Comparison of ENCODE assay signal across 8 mouse cellular contexts in genomic region chr6:83033249-83034185, GRCm38 (mm10). TPM values are rescaled to one million over a fixed set of nuclear protein-coding genes. Genes with fewer than 3 reads are reported as not detected.
DNase-seq lines count a peak whose midpoint lies in the region; ATAC-seq and TF ChIP-seq lines count a peak whose summit lies in the region.

TSS of gene Dok1 (minus strand) at chr6:83033471.
TSS of gene Loxl3 (plus strand) at chr6:83034173.

- DNase-seq in MEL (ENCODE audit: low read depth, low spot score): peak; percentile 84
- DNase-seq in forelimb bud, embryonic 11.5 days (ENCODE audit: low read depth, low spot score): peak; percentile 82

- TF ChIP-seq EP300 in MEL (IDR thresholded peaks at IDR 0.05; ENCODE audit: low read depth in 1 of 2, low read length in 2 of 2): peak in 1 of 2 experiments; percentile 3; a peak in 1 of 4 replicates

- peaks cover 0 to 9% of the 10 kb centered on the region in 2 experiments; a peak in 3 of 4 replicates for H3K4me1 ChIP-seq in MEL (ENCODE audit: control insufficient read depth in 1 of 2, insufficient read depth in 2 of 2, low read length in 2 of 2)
- peaks cover 15% of the 10 kb centered on the region for H3K4me1 ChIP-seq in bone marrow macrophage, adult 2 months (ENCODE audit: control insufficient read depth, insufficient read depth, low read length)
- peaks cover 31% of the 10 kb centered on the region for H3K4me1 ChIP-seq in hindbrain, embryonic 12.5 days
- H3K4me1 ChIP-seq in limb, embryonic 15.5 days: peaks cover 62% of the 10 kb centered on the region
- peaks cover 25% of the 10 kb centered on the region for H3K4me1 ChIP-seq in midbrain, embryonic 15.5 days
- H3K4me1 ChIP-seq in stomach, embryonic 14.5 days (ENCODE audit: control insufficient read depth, insufficient read depth, low read length): peaks cover 13% of the 10 kb centered on the region; the same call in 1 of the 2 replicates

- TF ChIP-seq RAD21 in MEL (IDR thresholded peaks at IDR 0.05; ENCODE audit: low read depth, low read length): no peak

- peak within 1 kb of the TSS; percentile 78 for H3K4me2 ChIP-seq in hindbrain, embryonic 12.5 days (replicated peaks)
- peak within 1 kb of the TSS; percentile 80 for H3K4me2 ChIP-seq in limb, embryonic 15.5 days
- H3K4me2 ChIP-seq in midbrain, embryonic 15.5 days: peak within 1 kb of the TSS; percentile 80
- H3K4me2 ChIP-seq in stomach, embryonic 14.5 days (replicated peaks; ENCODE audit: low read depth, low read length): peak within 1 kb of the TSS; percentile 90

- H3K27ac ChIP-seq in MEL (ENCODE audit: control insufficient read depth, low read depth, low read length): peak within 1 kb of the TSS; percentile 56
- H3K27ac ChIP-seq in bone marrow macrophage, adult 2 months (ENCODE audit: insufficient read depth, low read depth, low read length): peak within 1 kb of the TSS; percentile 78
- peak within 1 kb of the TSS; percentile 72 for H3K27ac ChIP-seq in hindbrain, embryonic 12.5 days
- peak within 1 kb of the TSS; percentile 93 for H3K27ac ChIP-seq in limb, embryonic 15.5 days
- peak within 1 kb of the TSS; percentile 64 for H3K27ac ChIP-seq in midbrain, embryonic 15.5 days
- H3K27ac ChIP-seq in stomach, embryonic 14.5 days (ENCODE audit: low read length): peak within 1 kb of the TSS; percentile 90

- peak within 1 kb of the TSS; percentile 96 for H3K9ac ChIP-seq in MEL (ENCODE audit: control insufficient read depth, low read depth, low read length, poor library complexity, severe bottlenecking)
- H3K9ac ChIP-seq in hindbrain, embryonic 12.5 days: peak within 1 kb of the TSS; percentile 58
- peak within 1 kb of the TSS; percentile 44 for H3K9ac ChIP-seq in limb, embryonic 15.5 days
- H3K9ac ChIP-seq in midbrain, embryonic 15.5 days: peak within 1 kb of the TSS; percentile 28
- peak within 1 kb of the TSS; percentile 53 for H3K9ac ChIP-seq in stomach, embryonic 14.5 days (replicated peaks; ENCODE audit: low read depth, low read length)

- peak within 1 kb of the TSS; percentile 94 to 98 for H3K4me3 ChIP-seq in MEL (ENCODE audit: control insufficient read depth in 1 of 2, insufficient read depth in 1 of 2, low read depth in 2 of 2, low read length in 2 of 2)
- peak within 1 kb of the TSS; percentile 78 for H3K4me3 ChIP-seq in bone marrow macrophage, adult 2 months (ENCODE audit: insufficient read depth, low read length)
- peak within 1 kb of the TSS; percentile 49 for H3K4me3 ChIP-seq in hindbrain, embryonic 12.5 days
- peak within 1 kb of the TSS; percentile 61 for H3K4me3 ChIP-seq in limb, embryonic 15.5 days
- H3K4me3 ChIP-seq in midbrain, embryonic 15.5 days: peak within 1 kb of the TSS; percentile 42
- H3K4me3 ChIP-seq in stomach, embryonic 14.5 days (ENCODE audit: low read depth, low read length): peak within 1 kb of the TSS; percentile 67

- WGBS in hindbrain, embryonic 12.5 days: under 1% methylated on average over 51 of the region's 51 CpGs
- WGBS in limb, embryonic 15.5 days: under 1% methylated on average over 51 of the region's 51 CpGs
- 1% methylated on average over 51 of the region's 51 CpGs for WGBS in midbrain, embryonic 15.5 days
- WGBS in stomach, embryonic 14.5 days: under 1% methylated on average over 51 of the region's 51 CpGs

- peak; percentile 41 to 69; a peak in 3 of 4 replicates for TF ChIP-seq POLR2A in MEL (IDR thresholded peaks at IDR 0.05; ENCODE audit: control insufficient read depth in 1 of 2, insufficient read depth in 1 of 2, low read depth in 1 of 2, low read length in 2 of 2, poor library complexity in 1 of 2)
- TF ChIP-seq POLR2A in bone marrow macrophage, adult 2 months (IDR thresholded peaks at IDR 0.05; ENCODE audit: borderline replicate concordance, low read depth, low read length): no peak

- TF ChIP-seq CTCF in MEL (IDR thresholded peaks at IDR 0.05 in 2 of 3, conservative IDR thresholded peaks at IDR 0.05 in 1 of 3; ENCODE audit: control insufficient read depth in 1 of 3, insufficient read depth in 1 of 3, low read depth in 2 of 3, low read length in 3 of 3, poor library complexity in 1 of 3, severe bottlenecking in 1 of 3): no peak
- no peak for TF ChIP-seq CTCF in bone marrow macrophage, adult 2 months (IDR thresholded peaks at IDR 0.05; ENCODE audit: low read depth, low read length)

- H3K36me3 ChIP-seq in MEL (ENCODE audit: control insufficient read depth in 1 of 2, insufficient read depth in 2 of 2, low read length in 2 of 2): peaks cover 0 to 4% of the 10 kb centered on the region in 2 experiments; a peak in 2 of 4 replicates
- H3K36me3 ChIP-seq in hindbrain, embryonic 12.5 days: no peaks in the 10 kb centered on the region
- 0 out of 2 replicates have a peak, but pooled peaks cover 4% of the 10 kb centered on the region for H3K36me3 ChIP-seq in limb, embryonic 15.5 days
- H3K36me3 ChIP-seq in midbrain, embryonic 15.5 days (replicated peaks): no peaks in the 10 kb centered on the region
- H3K36me3 ChIP-seq in stomach, embryonic 14.5 days (ENCODE audit: control insufficient read depth, insufficient read depth, low read length): no peaks in the 10 kb centered on the region

- ATAC-seq in hindbrain, embryonic 12.5 days (ENCODE audit: low FRiP score): peak; percentile 74
- ATAC-seq in limb, embryonic 15.5 days (ENCODE audit: insufficient number of reproducible peaks, low FRiP score, low TSS enrichment, low read depth): peak; percentile 88
- ATAC-seq in midbrain, embryonic 15.5 days (replicated peaks): peak; percentile 59
- ATAC-seq in stomach, embryonic 14.5 days (ENCODE audit: insufficient number of reproducible peaks, insufficient read depth, low FRiP score, low read depth): peak; percentile 87
- ATAC-seq in cerebellum, adult (ENCODE audit: insufficient number of reproducible peaks, low FRiP score, low TSS enrichment): no peak

- H3K79me2 ChIP-seq in MEL (ENCODE audit: control insufficient read depth, insufficient read depth, low read length, poor library complexity): peaks cover 9% of the 10 kb centered on the region

- no peaks in the 10 kb centered on the region for H3K9me3 ChIP-seq in MEL (replicated peaks; ENCODE audit: insufficient read depth, low read length)
- H3K9me3 ChIP-seq in hindbrain, embryonic 12.5 days (replicated peaks): no peaks in the 10 kb centered on the region
- H3K9me3 ChIP-seq in limb, embryonic 15.5 days: no peaks in the 10 kb centered on the region
- no peaks in the 10 kb centered on the region for H3K9me3 ChIP-seq in midbrain, embryonic 15.5 days
- H3K9me3 ChIP-seq in stomach, embryonic 14.5 days (ENCODE audit: control insufficient read depth, low read depth, low read length): no peaks in the 10 kb centered on the region

- H3K27me3 ChIP-seq in MEL (ENCODE audit: control insufficient read depth in 1 of 2, insufficient read depth in 2 of 2, low read length in 2 of 2): no peaks in the 10 kb centered on the region; a peak in 1 of 4 replicates
- peaks cover 66% of the 10 kb centered on the region for H3K27me3 ChIP-seq in hindbrain, embryonic 12.5 days
- peaks cover 8% of the 10 kb centered on the region for H3K27me3 ChIP-seq in limb, embryonic 15.5 days
- peaks cover 41% of the 10 kb centered on the region for H3K27me3 ChIP-seq in midbrain, embryonic 15.5 days (replicated peaks)
- no peaks in the 10 kb centered on the region for H3K27me3 ChIP-seq in stomach, embryonic 14.5 days (ENCODE audit: control insufficient read depth, insufficient read depth, low read length)

TF ChIP-seq in MEL, 35 proteins besides CTCF, POLR2A, EP300 and RAD21 (continues in another document):
- no peak for TF ChIP-seq CHD1 (IDR thresholded peaks at IDR 0.05; ENCODE audit: low read depth, low read length)
- no peak for TF ChIP-seq USF2 (IDR thresholded peaks at IDR 0.05; ENCODE audit: borderline replicate concordance in 1 of 2, insufficient read depth in 1 of 2, low read depth in 1 of 2, low read length in 2 of 2)
- peak; percentile 77 for TF ChIP-seq ELF1 (IDR thresholded peaks at IDR 0.05; ENCODE audit: low read depth, low read length)
- TF ChIP-seq ZNF384 (IDR thresholded peaks at IDR 0.05; ENCODE audit: low read depth, low read length): no peak
- no peak for TF ChIP-seq USF1 (IDR thresholded peaks at IDR 0.05; ENCODE audit: low read depth, low read length)
- TF ChIP-seq MAFK (IDR thresholded peaks at IDR 0.05; ENCODE audit: borderline replicate concordance, low read depth, low read length): peak; percentile 94
- no peak for TF ChIP-seq RCOR1 (IDR thresholded peaks at IDR 0.05; ENCODE audit: low read depth, low read length)
- TF ChIP-seq GABPA (IDR thresholded peaks at IDR 0.05; ENCODE audit: low read depth, low read length): peak; percentile 86; the same call in 1 of the 2 replicates
- TF ChIP-seq TBP (IDR thresholded peaks at IDR 0.05; ENCODE audit: low read depth, low read length): no peak
- peak; percentile 15; the same call in 1 of the 2 replicates for TF ChIP-seq ETS1 (IDR thresholded peaks at IDR 0.05; ENCODE audit: low read depth, low read length)
- no peak for TF ChIP-seq TAL1 (IDR thresholded peaks at IDR 0.05; ENCODE audit: low read length)
- no peak for TF ChIP-seq ZC3H11A (IDR thresholded peaks at IDR 0.05; ENCODE audit: low read depth, low read length)
- no peak for TF ChIP-seq POLR2AphosphoS5 (IDR thresholded peaks at IDR 0.05; ENCODE audit: borderline replicate concordance, low read depth, low read length)

RNA-seq across cellular contexts. Expression of gene Dok1, which starts in this region (rescaled TPM):
- 17.9 and 18.7 TPM in 2 replicates for total RNA-seq in MEL (2012; rRNA removed)
- 10 to 100 TPM in 1 of 2 experiments, not detected in 1; 22.3 TPM for polyA plus RNA-seq in MEL (2012; ENCODE audit: insufficient read depth in 1 of 2, insufficient read length in 2 of 2, low read depth in 1 of 2, low replicate concordance in 2 of 2, missing spikeins in 1 of 2)
- 69.9 and 72.0 TPM in 2 replicates for polyA plus RNA-seq in bone marrow macrophage, adult 2 months (2012; ENCODE audit: insufficient read depth, insufficient read length, missing spikeins)
- polyA plus RNA-seq in hindbrain, embryonic 12.5 days (2016; fragmentation: Nextera tagmentation; extraction: Ambion mirVana): 8.5 and 10.3 TPM in 2 replicates
- polyA plus RNA-seq in limb, embryonic 15.5 days (2015; fragmentation: Nextera tagmentation; extraction: Ambion mirVana): 13.1 and 15.7 TPM in 2 replicates
- 2.3 TPM in 2 replicates for polyA plus RNA-seq in midbrain, embryonic 15.5 days (2015; fragmentation: Nextera tagmentation; extraction: Ambion mirVana)
- 8.5 and 9.7 TPM in 2 replicates for polyA plus RNA-seq in stomach, embryonic 14.5 days (2014; fragmentation: Nextera tagmentation; extraction: Ambion mirVana)

RNA-seq across cellular contexts. Expression of gene Loxl3, which starts in this region (rescaled TPM):
- 0.77 and 0.78 TPM in 2 replicates for total RNA-seq in MEL (2012; rRNA removed)
- 1 to 10 TPM in 1 of 2 experiments, not detected in 1; 1.0 TPM for polyA plus RNA-seq in MEL (2012; ENCODE audit: insufficient read depth in 1 of 2, insufficient read length in 2 of 2, low read depth in 1 of 2, low replicate concordance in 2 of 2, missing spikeins in 1 of 2)
- polyA plus RNA-seq in bone marrow macrophage, adult 2 months (2012; ENCODE audit: insufficient read depth, insufficient read length, missing spikeins): 18.8 and 21.2 TPM in 2 replicates
- 16.8 and 19.2 TPM in 2 replicates for polyA plus RNA-seq in hindbrain, embryonic 12.5 days (2016; fragmentation: Nextera tagmentation; extraction: Ambion mirVana)
- 31.2 and 34.9 TPM in 2 replicates for polyA plus RNA-seq in limb, embryonic 15.5 days (2015; fragmentation: Nextera tagmentation; extraction: Ambion mirVana)
- 6.8 and 7.6 TPM in 2 replicates for polyA plus RNA-seq in midbrain, embryonic 15.5 days (2015; fragmentation: Nextera tagmentation; extraction: Ambion mirVana)
- 15.6 and 16.2 TPM in 2 replicates for polyA plus RNA-seq in stomach, embryonic 14.5 days (2014; fragmentation: Nextera tagmentation; extraction: Ambion mirVana)

Comparison
In these comparisons a context has a peak if more than half of its experiments do, and no peak if none do; other contexts are left out.
1. H3K4me3 ChIP-seq: peak in every context shown above with its lines; median percentile 96 in MEL; 78 in bone marrow macrophage, adult 2 months; 67 in stomach, embryonic 14.5 days; 61 in limb, embryonic 15.5 days; 49 in hindbrain, embryonic 12.5 days; 42 in midbrain, embryonic 15.5 days.
2. H3K9ac ChIP-seq: peak in every context shown above with its lines; median percentile 96 in MEL; 58 in hindbrain, embryonic 12.5 days; 53 in stomach, embryonic 14.5 days; 44 in limb, embryonic 15.5 days; 28 in midbrain, embryonic 15.5 days.